8 mouse cellular contexts compared by ENCODE assay signal in genomic region chr6:60931364-60931763, GRCm38 (mm10). TPM values are rescaled to one million over a fixed set of nuclear protein-coding genes. Genes with fewer than 3 reads are reported as not detected.
DNase-seq lines count a peak whose midpoint lies in the region; ATAC-seq lines count a peak whose summit lies in the region.

No protein-coding gene starts in this region.

- H3K9me3 ChIP-seq in neural tube, embryonic 14.5 days (ENCODE audit: control insufficient read depth, low read length), result no peaks in the 10 kb centered on the region

- H3K27me3 ChIP-seq in neural tube, embryonic 14.5 days (ENCODE audit: control insufficient read depth, insufficient read depth, low read length), result no peaks in the 10 kb centered on the region

- no peak overlapping the region for H3K4me3 ChIP-seq in neural tube, embryonic 14.5 days (ENCODE audit: low read depth, low read length)

- intact Hi-C loops in left cerebral cortex, postnatal 4 days (cut with DNase I), result no loop called here

- 0 out of 2 replicates have a peak, but pooled peaks have one; percentile 66 for ATAC-seq in neural tube, embryonic 14.5 days (ENCODE audit: low read depth)

- H3K4me1 ChIP-seq in neural tube, embryonic 14.5 days (ENCODE audit: control insufficient read depth, insufficient read depth, low read length), result no peaks in the 10 kb centered on the region

- no peak overlapping the region for H3K27ac ChIP-seq in neural tube, embryonic 14.5 days (ENCODE audit: low read depth, low read length)

- no peak overlapping the region for H3K9ac ChIP-seq in neural tube, embryonic 14.5 days (replicated peaks; ENCODE audit: low read depth, low read length)

- H3K4me2 ChIP-seq in neural tube, embryonic 14.5 days (ENCODE audit: low read depth, low read length), result no peak overlapping the region

- peak; percentile 11 for DNase-seq in cerebellum, adult 11 months
- no peak for DNase-seq in cerebellum, adult 11-12 months
- no peak for DNase-seq in neural tube, embryonic 10.5 days (ENCODE audit: extremely low spot score, low spot score)
- peak; percentile 2 for DNase-seq in fibroblast of lung, adult 2 months (ENCODE audit: low read depth)
- peak; percentile 53 for DNase-seq in left cerebral cortex, postnatal 4 days
- peak; percentile 55 for DNase-seq in retina, postnatal 1 day
- DNase-seq in urinary bladder, adult 2 months (ENCODE audit: low spot score), result no peak

- H3K36me3 ChIP-seq in neural tube, embryonic 14.5 days (ENCODE audit: control insufficient read depth, insufficient read depth, low read length), result no peaks in the 10 kb centered on the region

RNA-seq across cellular contexts. Expression of gene Mmrn1, which starts 6.6 kb away (rescaled TPM):
- 0.37 and 4.1 TPM in 2 replicates for polyA plus RNA-seq in neural tube, embryonic 14.5 days (2014; fragmentation: Nextera tagmentation; extraction: Ambion mirVana)
- total RNA-seq in left cerebral cortex, postnatal 4 days (2021), result 1 to 10 TPM; 2.8 to 3.1 TPM
- 9.6 and 9.9 TPM in 2 replicates for polyA plus RNA-seq in urinary bladder, adult 2 months (2012; rRNA removed)

Comparison
In these comparisons a context has a peak if more than half of its experiments do, and no peak if none do; other contexts are left out.
1. DNase-seq: peak in cerebellum, adult 11 months (single experiment), fibroblast of lung, adult 2 months (single experiment), left cerebral cortex, postnatal 4 days (single experiment) and retina, postnatal 1 day (single experiment); none in cerebellum, adult 11-12 months (single experiment), neural tube, embryonic 10.5 days (single experiment) and urinary bladder, adult 2 months (single experiment).